Mouse (Mus musculus): Measurements from ENCODE around the gene Mettl13. TPM values are rescaled to one million over a fixed set of nuclear protein-coding genes. Genes with fewer than 3 reads are reported as not detected.

Mettl13 gene
- total and polyA plus RNA-seq, 2 experiments, result 3.0 to 8.6 TPM

DNA sequence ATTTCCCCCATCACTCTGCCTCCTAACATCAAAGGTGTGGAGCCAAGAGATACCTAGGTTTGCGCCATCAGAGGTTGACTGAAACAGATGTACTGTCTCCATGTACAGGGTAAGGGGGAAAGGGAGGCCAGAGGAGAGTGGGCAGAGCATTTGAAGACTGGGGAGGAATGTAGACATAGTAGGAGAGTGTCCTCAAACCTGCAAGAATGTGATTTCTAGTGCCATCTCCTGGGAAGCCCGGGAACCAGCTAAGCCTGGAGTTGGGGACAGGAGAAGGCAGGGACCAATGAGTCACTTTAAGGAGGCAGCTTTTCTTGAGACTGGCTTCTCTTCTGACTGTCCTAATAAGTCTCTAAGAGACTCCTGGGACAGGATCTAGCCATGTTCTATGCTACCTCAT is 18.7 kb downstream of the Mettl13 start:
- Histone ChIP-seq H3K27me3 (ENCODE audit: control insufficient read depth, insufficient read depth, low read length) (no peaks in the 10 kb centered on the region), H3K4me1 (ENCODE audit: control insufficient read depth, insufficient read depth, low read length) (no peaks in the 10 kb centered on the region), H3K27ac (replicated peaks; ENCODE audit: insufficient read depth, low read depth, low read length) (no peak overlapping the region), H3K9ac (ENCODE audit: low read depth, low read length) (no peak overlapping the region), H3K36me3 (ENCODE audit: control insufficient read depth, insufficient read depth, low read length) (peaks cover 3% of the 10 kb centered on the region; the same call in 1 of the 2 replicates), H3K79me2 (ENCODE audit: control insufficient read depth, insufficient read depth, low read length) (no peaks in the 10 kb centered on the region), H3K4me3 (ENCODE audit: insufficient read depth, low read depth, low read length) (no peak overlapping the region)
- WGBS, result 61% methylated on average over 2 of the region's 2 CpGs
- DNase-seq (ENCODE audit: extremely low read depth, low read depth, low spot score), result no peak
- TF ChIP-seq POLR2A (IDR thresholded peaks at IDR 0.05; ENCODE audit: extremely low read depth, insufficient read depth, low read length), result no peak
- TF ChIP-seq CTCF (IDR thresholded peaks at IDR 0.05; ENCODE audit: low read depth, low read length), result no peak

GRCm38 (mm10) chr1:162515116-162515515 is 33.2 kb downstream of the Mettl13 start:
- 24% methylated on average over 1 of the region's 1 CpGs for WGBS
- DNase-seq (ENCODE audit: extremely low read depth, low read depth, low spot score), result peak; percentile 71
- no peaks in the 10 kb centered on the region; the same call in 1 of the 2 replicates for H3K4me1 ChIP-seq (ENCODE audit: control insufficient read depth, insufficient read depth, low read length)
- no peak for TF ChIP-seq POLR2A (IDR thresholded peaks at IDR 0.05; ENCODE audit: extremely low read depth, insufficient read depth, low read length)
- no peak for TF ChIP-seq CTCF (IDR thresholded peaks at IDR 0.05; ENCODE audit: low read depth, low read length)
- H3K9ac ChIP-seq (ENCODE audit: low read depth, low read length), result no peak overlapping the region
- no peaks in the 10 kb centered on the region for H3K27me3 ChIP-seq (ENCODE audit: control insufficient read depth, insufficient read depth, low read length)
- no peaks in the 10 kb centered on the region for H3K79me2 ChIP-seq (ENCODE audit: control insufficient read depth, insufficient read depth, low read length)
- H3K4me3 ChIP-seq (ENCODE audit: insufficient read depth, low read depth, low read length), result no peak overlapping the region
- no peaks in the 10 kb centered on the region for H3K36me3 ChIP-seq (ENCODE audit: control insufficient read depth, insufficient read depth, low read length)
- H3K27ac ChIP-seq (replicated peaks; ENCODE audit: insufficient read depth, low read depth, low read length), result no peak overlapping the region

GRCm38 (mm10) chr1:162510013-162510356 is 38.4 kb downstream of the Mettl13 start:
- no peak overlapping the region for H3K27ac ChIP-seq (replicated peaks; ENCODE audit: insufficient read depth, low read depth, low read length)
- no peak for DNase-seq (ENCODE audit: extremely low read depth, low read depth, low spot score)
- no peak overlapping the region for H3K4me3 ChIP-seq (ENCODE audit: insufficient read depth, low read depth, low read length)
- no peaks in the 10 kb centered on the region for H3K36me3 ChIP-seq (ENCODE audit: control insufficient read depth, insufficient read depth, low read length)
- TF ChIP-seq POLR2A (IDR thresholded peaks at IDR 0.05; ENCODE audit: extremely low read depth, insufficient read depth, low read length) (no peak), CTCF (IDR thresholded peaks at IDR 0.05; ENCODE audit: low read depth, low read length) (no peak)
- H3K9ac ChIP-seq (ENCODE audit: low read depth, low read length), result no peak overlapping the region
- H3K4me1 ChIP-seq (ENCODE audit: control insufficient read depth, insufficient read depth, low read length), result no peaks in the 10 kb centered on the region; the same call in 1 of the 2 replicates
- no peaks in the 10 kb centered on the region for H3K27me3 ChIP-seq (ENCODE audit: control insufficient read depth, insufficient read depth, low read length)
- H3K79me2 ChIP-seq (ENCODE audit: control insufficient read depth, insufficient read depth, low read length), result no peaks in the 10 kb centered on the region
- 70% methylated on average over 2 of the region's 2 CpGs for WGBS

DNA sequence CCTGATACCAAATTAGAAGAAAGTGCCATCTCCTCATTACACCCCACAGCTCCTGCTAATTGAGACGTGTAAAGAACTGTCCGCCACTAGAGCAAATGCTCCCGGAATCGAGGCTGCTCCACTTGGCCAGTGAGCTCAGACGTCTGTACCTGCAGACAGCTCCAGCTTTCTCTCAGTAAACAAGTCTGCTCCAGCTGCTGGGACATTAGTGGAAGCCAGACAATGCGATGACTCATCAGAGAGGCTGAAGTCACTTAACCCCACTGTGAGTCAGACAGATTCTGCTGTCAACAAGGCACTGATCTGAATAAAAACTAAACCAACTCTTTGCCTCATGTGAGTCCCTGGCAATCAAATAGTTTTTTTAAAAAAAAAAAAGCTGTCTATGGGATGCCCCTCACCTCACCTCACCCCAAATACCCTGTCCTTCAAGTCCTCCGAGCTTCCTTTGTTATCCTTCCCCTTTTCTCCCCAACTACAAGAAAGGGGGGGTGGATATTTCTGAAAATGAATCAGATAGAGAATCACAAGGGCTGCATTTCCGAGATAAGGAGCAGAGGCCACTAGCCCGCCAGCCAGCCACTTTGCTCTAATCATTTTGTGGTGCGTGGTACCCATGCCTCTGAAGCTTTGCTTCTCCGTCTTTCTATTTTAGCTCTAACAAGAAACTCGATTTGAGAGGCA is 38.9 kb downstream of the Mettl13 start:
- no peak for DNase-seq (ENCODE audit: extremely low read depth, low read depth, low spot score)
- no peaks in the 10 kb centered on the region for H3K4me1 ChIP-seq (ENCODE audit: control insufficient read depth, insufficient read depth, low read length)

GRCm38 (mm10) chr1:162508211-162509005 is 39.9 kb downstream of the Mettl13 start:
- WGBS, result 71% methylated on average over 4 of the region's 4 CpGs
- H3K9ac ChIP-seq (ENCODE audit: low read depth, low read length), result no peak overlapping the region
- no peak for DNase-seq (ENCODE audit: extremely low read depth, low read depth, low spot score)
- no peak for TF ChIP-seq CTCF (IDR thresholded peaks at IDR 0.05; ENCODE audit: low read depth, low read length)
- TF ChIP-seq POLR2A (IDR thresholded peaks at IDR 0.05; ENCODE audit: extremely low read depth, insufficient read depth, low read length), result no peak
- no peaks in the 10 kb centered on the region for H3K36me3 ChIP-seq (ENCODE audit: control insufficient read depth, insufficient read depth, low read length)
- no peaks in the 10 kb centered on the region for H3K4me1 ChIP-seq (ENCODE audit: control insufficient read depth, insufficient read depth, low read length)
- H3K27ac ChIP-seq (replicated peaks; ENCODE audit: insufficient read depth, low read depth, low read length), result no peak overlapping the region
- no peak overlapping the region for H3K4me3 ChIP-seq (ENCODE audit: insufficient read depth, low read depth, low read length)
- H3K79me2 ChIP-seq (ENCODE audit: control insufficient read depth, insufficient read depth, low read length), result no peaks in the 10 kb centered on the region
- no peaks in the 10 kb centered on the region for H3K27me3 ChIP-seq (ENCODE audit: control insufficient read depth, insufficient read depth, low read length)

More for the DNA sequence above, 38.9 kb downstream of the Mettl13 start:
- H3K79me2 ChIP-seq (ENCODE audit: control insufficient read depth, insufficient read depth, low read length), result no peaks in the 10 kb centered on the region
- no peak overlapping the region for H3K4me3 ChIP-seq (ENCODE audit: insufficient read depth, low read depth, low read length)
- 41% methylated on average over 12 of the region's 12 CpGs for WGBS
- no peak overlapping the region for H3K27ac ChIP-seq (replicated peaks; ENCODE audit: insufficient read depth, low read depth, low read length)
- H3K36me3 ChIP-seq (ENCODE audit: control insufficient read depth, insufficient read depth, low read length), result no peaks in the 10 kb centered on the region
- no peaks in the 10 kb centered on the region for H3K27me3 ChIP-seq (ENCODE audit: control insufficient read depth, insufficient read depth, low read length)
- no peak overlapping the region for H3K9ac ChIP-seq (ENCODE audit: low read depth, low read length)
- TF ChIP-seq CTCF (IDR thresholded peaks at IDR 0.05; ENCODE audit: low read depth, low read length), result no peak
- TF ChIP-seq POLR2A (IDR thresholded peaks at IDR 0.05; ENCODE audit: extremely low read depth, insufficient read depth, low read length), result no peak

- no peak for DNase-seq (ENCODE audit: extremely low read depth, low read depth, low spot score)
- H3K4me1 ChIP-seq (ENCODE audit: control insufficient read depth, insufficient read depth, low read length), result no peaks in the 10 kb centered on the region
- no peak for TF ChIP-seq POLR2A (IDR thresholded peaks at IDR 0.05; ENCODE audit: extremely low read depth, insufficient read depth, low read length)
- no peak for TF ChIP-seq CTCF (IDR thresholded peaks at IDR 0.05; ENCODE audit: low read depth, low read length)
- no peak overlapping the region for H3K9ac ChIP-seq (ENCODE audit: low read depth, low read length)
- no peak overlapping the region for H3K27ac ChIP-seq (replicated peaks; ENCODE audit: insufficient read depth, low read depth, low read length)
- no peaks in the 10 kb centered on the region for H3K79me2 ChIP-seq (ENCODE audit: control insufficient read depth, insufficient read depth, low read length)
- 84% methylated on average over 4 of the region's 4 CpGs for WGBS
- no peak overlapping the region for H3K4me3 ChIP-seq (ENCODE audit: insufficient read depth, low read depth, low read length)
- H3K36me3 ChIP-seq (ENCODE audit: control insufficient read depth, insufficient read depth, low read length), result no peaks in the 10 kb centered on the region
- no peaks in the 10 kb centered on the region for H3K27me3 ChIP-seq (ENCODE audit: control insufficient read depth, insufficient read depth, low read length)
Measured at GRCm38 (mm10) chr1:162506516-162506915, 41.8 kb downstream of the Mettl13 start.
